Mouse (Mus musculus): ENCODE data around the gene Foxj3.
"Not testable (repeated sequence)": the region's sequence is repeated elsewhere in the genome, so short reads cannot be mapped to it uniquely, and the experiment has no call there.

Gene Foxj3

DNA sequence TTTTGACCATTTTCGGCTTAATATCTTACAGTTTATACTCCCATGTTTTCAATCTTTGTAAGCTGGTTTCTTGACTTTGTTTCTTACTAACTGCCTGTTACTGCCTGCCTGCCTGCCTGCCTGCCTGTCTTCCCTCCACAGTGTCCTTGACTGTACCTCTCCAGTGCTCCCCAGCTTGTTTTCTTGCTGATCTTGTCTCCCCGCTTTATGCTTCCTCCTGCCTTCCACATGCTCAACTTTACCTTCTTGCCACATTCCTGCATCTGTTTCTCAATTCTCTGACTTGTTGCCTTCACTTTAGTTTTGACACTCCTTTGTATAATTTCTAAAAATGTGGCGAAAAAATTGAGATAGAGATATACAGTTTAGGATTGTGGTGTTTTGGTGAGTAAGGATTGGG, 35.9 kb downstream of the Foxj3 start:
- no peak for DNase-seq (ENCODE audit: low spot score in 2 of 2)

DNA sequence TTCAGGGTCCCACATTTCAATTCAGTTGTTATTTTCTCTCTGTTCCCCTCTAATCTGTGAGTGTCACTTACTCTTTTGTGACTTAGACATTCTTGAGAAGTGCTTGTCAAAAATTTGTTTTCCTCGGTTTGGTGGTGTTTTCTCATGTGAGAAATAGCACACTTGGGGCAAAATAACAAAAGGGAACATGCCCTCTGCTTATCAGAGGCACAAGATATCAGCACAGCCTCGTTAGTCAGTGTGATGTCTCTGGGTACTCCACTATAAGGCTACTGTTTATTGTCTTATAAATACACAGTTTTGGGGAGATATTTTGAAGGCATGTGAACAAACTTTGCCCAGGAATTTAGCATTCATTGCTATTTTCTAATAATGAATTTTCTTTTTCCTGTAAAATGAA, 37.7 kb downstream of the Foxj3 start:
- no peak for DNase-seq (ENCODE audit: low spot score in 2 of 2)

DNA sequence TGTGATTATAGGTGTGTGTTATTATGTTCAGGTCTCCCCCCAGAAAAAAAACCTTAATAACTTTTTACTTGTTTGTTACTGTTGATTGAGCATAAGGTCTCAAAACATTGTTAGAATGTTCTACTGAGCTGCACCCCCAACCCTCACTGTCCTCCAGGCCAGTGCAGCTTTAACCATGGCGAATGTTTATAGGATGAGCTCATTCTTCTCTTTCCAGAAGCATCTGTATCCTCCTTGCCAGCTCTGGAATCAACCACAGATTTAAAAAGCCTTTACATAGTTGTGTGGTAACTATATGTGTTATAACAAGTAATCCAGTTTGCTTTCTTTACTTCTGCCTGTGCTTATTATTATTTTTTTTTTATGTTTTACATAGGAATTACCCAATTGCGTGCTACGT, 38.7 kb downstream of the Foxj3 start:
- no peak for DNase-seq (ENCODE audit: low spot score in 2 of 2)

DNA sequence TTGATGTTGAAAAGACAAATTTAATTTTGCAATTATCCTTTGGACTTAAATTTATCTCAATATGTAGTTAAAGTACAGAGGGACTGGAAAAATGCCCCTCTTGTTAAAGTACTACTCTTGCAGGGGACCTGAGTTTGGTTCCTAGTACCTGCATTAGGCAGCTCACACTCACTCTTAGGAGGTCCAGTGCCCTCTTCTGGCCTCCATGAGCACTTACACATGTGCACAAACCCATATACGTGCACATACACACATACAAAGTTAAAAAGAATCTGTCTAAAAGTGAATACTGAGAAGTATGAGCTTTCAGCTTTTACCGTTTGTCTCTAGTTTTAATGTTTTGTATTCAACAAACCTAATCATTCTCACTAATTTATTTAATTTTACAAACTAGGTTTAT, 51.2 kb downstream of the Foxj3 start:
- no peak for DNase-seq (ENCODE audit: low spot score in 2 of 2)

DNA sequence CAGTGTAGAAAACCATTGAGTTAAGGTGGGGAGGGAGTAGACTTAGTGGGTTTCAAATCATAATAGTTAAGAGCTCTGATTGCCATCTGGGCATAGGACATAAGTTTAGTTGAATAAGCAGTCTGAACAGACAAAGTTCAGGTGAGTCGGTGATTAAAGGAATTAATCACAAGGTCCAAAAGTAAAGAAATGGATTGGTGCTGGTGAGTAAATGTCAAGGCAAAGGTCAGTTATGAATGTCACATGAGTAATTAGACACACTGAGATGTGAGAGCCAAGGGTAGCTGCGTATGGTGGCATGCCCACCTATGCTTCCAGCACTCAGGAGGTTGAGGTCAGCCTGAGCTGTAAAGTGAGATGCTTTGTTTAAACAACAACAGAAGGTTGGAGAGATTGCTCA, 52.6 kb downstream of the Foxj3 start:
- no peak for DNase-seq (ENCODE audit: low spot score in 2 of 2)

DNA sequence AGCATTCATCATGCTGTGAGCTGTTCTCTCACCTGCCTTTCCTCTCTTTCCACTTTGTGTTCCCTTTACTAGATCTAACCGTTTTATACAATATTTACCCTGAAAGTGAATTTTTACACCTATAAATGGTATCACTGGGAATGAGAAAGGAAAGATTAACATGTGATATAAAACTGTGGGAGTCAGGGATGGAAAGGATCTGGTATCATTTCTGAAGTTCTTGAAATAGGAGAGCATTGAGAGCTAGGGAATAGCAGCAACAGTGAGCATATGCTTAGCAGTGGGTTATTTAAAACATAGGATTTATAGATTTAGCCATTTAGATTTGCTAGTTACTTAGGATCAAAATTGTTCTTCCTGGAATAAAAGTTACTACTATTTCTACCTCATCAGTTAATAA, 53.2 kb downstream of the Foxj3 start:
- DNase-seq (ENCODE audit: low spot score in 2 of 2) = no peak

DNA sequence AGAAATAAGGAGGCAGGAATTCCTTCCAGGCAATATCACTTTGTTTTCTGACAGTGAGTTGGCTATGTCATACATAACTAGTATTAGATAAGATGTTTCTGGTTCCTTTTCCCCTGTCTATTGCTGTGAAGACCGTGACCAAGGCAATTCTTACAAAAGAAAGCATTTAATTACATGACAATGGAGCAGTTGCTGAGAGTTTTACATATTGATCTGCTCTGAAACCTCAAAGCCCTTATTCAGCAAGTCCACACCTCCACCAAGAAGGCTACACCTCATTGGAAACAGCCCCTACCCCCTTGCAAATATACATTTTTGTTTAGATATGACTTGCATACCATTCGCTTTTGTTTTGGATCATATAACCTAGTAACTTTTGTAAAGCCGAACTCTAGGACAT, 55.7 kb downstream of the Foxj3 start:
- DNase-seq (ENCODE audit: low spot score in 2 of 2) = no peak

DNA sequence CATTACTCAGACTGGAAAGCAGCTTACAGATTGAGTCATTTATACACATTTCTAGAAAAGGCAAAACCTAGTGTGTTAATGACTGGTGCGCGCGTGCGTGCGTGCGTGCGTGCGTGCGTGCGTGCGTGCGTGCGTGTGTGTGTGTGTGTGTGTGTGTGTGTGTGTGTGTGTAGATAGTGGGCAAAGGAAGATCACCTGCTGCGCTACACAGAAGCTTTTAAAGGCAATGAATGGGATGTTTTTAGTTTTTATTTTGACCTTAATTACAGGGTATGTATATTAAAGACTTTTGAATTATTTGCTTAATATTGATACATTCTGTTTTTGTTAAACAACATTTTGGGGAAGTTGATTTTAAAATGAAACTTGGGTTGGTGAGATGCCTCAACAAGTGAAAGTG, 57.5 kb downstream of the Foxj3 start:
- DNase-seq (ENCODE audit: low spot score in 2 of 2) = no peak

DNA sequence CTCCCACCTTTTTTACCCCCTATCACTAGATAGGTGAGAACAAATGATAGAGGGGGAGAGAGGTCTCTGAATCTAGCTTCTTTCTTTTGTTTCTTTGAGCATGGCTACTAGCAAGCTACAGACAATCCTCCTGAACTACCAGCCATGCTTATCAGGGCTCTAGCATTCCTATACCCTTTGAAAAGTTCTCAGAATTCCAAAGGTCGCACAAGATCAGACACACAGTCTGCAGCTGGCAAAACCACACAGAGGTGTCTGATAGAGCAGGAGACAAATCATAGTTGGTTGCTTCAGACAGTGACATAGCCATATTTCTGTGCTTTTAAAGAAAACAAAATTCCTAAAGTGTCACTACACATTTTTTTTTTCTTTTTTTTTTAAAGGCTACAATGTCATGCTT, 62.8 kb downstream of the Foxj3 start:
- DNase-seq (ENCODE audit: low spot score in 2 of 2) = no peak

DNA sequence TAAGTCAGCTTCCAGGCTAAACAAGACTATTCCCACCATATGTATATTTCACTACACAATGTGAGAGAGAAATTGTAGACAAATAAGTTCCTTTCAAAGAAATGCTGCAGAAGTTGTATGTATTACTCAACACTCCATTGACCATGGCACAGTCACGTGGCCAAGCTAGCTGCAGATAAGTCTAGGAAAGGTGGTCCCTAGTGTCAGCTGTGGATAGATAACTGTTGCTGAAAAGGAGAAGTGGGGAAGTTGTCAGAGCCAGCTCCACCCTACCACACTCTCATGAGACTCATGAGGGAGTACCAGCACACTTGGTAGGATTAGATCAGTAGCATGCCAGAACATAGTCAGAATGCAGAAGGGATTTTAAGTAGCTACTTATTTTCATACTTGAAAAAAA, 72.7 kb downstream of the Foxj3 start:
- DNase-seq (ENCODE audit: low spot score in 2 of 2) = no peak

DNA sequence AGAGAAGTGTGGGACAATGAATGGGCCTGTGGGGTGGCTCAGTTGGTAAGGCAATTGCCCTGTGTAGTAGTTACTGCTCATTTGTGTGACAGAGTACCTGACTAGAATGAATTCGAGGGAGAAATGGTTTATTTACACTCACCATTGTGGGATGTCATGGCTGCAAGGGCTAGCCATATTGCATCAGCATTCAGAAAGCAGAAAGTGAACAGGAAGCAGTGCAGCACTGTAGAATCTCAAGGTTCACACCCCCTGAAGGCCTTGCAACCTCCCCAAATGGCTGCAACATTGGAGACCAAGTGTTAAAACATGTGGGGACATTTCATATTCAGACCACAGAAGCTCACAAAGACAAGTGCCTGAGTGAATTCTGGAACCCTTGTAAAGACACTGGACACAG, 77.3 kb downstream of the Foxj3 start:
- DNase-seq (ENCODE audit: low spot score in 2 of 2) = no peak

DNA sequence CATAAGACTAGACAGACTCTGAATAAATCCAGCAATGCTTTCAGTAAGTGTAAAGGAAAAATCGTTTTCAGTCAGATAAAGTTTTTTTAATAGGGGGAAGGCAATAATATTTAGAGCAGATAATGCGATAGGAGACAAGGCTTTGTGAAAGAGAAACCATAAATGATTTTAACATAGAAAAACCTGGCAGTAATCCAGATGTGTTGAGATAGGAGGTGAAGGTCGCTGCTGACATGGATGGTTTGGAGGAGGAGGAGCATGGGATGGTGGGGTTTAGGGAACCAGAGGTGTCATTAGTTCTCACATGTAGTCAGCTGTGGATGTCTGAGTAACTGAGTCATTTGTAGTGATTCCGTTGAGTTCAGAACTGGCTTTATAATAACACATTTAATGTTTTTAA, 77.9 kb downstream of the Foxj3 start:
- no peak for DNase-seq (ENCODE audit: low spot score in 2 of 2)

DNA sequence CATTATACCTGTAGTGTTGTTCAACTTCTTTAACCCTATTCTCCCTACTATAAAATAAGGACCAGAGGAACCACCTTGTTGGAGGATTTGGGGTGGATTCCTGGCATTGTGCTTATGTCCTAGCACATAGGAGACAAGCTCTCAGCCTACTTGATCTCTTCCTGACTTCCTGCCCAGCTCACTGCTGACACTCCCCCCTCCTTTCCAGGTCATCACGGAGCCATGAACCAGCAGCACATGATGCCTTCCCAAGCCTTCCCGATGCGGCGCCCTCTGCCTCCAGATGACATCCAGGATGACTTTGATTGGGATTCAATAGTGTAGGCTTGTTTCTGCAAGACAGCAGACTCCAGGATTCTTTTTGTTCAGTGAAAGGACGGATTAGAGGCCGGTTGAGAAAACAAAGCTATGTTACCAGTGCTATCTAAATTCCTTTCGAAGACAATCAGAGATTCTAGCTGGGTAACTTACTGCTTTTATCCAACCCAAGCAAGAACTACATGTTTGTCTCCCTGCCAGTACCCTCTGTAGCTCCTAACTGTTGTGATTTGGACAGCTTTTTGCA, 89.4 kb downstream of the Foxj3 start:
- DNase-seq (ENCODE audit: low spot score in 2 of 2) = no peak

DNA sequence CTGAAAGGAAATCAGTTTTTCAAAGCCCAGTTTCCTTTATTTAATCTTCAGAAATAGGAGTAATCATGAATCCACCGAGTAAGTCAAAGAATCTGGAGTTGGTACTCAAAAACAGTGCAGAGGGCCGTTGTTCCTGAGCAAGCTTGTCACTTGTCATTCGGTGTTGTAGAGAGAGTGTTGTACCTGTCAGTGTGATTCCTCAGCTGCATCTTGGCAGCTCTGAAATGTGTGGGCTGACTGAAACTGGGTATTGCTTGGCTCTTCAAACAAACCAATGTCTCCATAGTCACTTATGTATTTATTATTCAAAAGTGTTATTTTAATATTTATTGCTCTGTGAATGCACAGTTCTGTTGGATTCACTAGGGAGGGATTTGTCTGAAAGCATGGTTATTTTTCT, 90.1 kb downstream of the Foxj3 start:
- no peak for DNase-seq (ENCODE audit: low spot score in 2 of 2)

DNA sequence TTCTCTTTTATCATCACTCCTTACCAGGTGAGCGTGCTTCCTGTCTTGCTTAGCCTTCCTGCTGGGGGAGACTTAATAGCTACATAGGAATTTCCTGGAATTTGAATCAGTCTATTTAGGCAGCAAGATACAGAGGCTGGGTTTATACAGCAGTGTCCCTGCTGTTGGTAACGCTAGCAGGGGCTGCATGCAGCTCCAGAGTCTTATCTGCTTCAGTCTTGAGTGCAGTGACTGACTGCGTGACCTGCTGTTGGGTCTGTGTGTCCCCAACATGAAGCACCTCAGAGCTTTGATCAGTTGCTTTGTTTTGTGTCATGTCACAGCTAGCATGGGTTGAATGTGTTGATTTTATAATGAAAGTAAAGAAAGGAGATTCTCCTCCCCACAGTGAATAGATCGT, 90.5 kb downstream of the Foxj3 start:
- DNase-seq (ENCODE audit: low spot score in 2 of 2) = no peak

DNA sequence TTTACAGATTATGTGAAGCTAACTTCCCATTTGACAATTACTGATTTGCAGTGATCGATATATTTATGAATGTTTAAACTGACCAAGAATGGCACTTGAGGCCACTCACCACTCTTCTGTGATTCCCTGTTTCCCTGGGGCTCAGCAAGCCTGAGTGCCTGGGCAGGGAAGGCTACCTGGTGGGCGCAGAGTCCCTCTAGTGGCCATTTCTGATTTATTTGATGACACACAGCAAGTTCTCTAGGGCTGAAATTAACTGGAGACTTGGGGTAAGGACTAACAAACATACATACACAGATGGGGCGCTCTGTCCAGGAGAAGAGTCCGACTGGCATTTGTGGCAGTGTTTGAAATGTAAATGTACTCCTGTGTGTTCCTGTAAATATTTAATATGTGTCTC, 91.6 kb downstream of the Foxj3 start:
- DNase-seq (ENCODE audit: low spot score in 2 of 2) = not testable (repeated sequence)

DNA sequence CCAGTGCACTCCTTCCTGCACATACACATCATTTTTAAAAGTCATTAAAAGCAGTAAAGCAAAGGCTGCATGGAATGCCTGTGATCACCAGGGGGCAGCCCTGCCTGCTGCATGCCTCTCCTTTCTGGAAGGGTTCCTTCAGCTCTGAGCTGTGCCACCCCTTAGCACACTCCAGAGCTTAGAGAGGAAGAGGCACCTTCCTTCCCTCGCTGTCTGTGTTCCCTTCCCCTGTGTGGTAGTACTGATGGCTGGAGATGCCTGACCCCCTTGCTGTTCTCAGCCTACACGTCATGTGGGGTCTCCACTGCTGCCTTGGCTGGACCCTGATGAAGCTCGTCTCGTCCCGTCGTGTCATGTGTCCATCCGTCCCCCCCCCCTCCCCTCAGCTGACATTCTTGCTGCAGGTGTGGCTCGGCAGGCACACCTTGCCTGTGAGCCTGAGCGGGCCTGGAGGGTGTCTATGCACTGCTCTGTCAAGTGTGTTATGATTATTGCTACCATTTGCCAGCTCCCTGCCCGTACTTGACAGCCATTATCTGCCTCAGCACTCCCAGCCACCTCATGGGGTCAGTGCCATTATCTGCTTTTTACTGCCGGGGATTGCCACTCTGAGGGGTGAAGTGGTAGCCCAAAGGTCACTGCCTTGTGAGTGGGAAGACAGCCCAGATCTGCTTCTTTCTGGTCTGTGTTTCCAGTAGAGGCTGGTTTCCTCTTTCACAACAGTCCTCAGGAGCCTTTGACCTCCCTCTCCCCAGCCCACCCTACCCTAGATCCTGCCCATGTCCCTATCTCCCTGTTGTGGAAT, 94.5 kb downstream of the Foxj3 start:
- DNase-seq (ENCODE audit: low spot score in 2 of 2) = no peak

DNA sequence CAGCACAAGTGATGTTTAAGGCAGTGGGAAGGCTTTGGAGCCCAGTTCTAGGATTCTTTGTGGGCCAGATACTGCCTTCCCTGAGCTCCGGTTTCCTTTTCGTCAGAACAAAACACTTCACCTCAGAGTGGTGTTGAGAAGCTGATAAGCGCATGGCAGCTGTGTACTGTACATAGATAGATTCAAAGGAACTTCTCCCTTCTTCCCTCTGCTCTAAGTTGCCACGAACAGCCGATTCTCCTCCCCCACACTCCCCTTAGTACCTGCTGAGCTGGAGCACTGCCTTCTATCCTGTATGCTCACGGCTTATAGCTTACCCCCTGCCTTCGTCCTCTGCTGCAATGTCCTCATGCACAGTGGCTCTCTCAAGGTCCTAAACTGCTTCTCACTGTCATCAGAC, 95.9 kb downstream of the Foxj3 start:
- no peak for DNase-seq (ENCODE audit: low spot score in 2 of 2)

DNA sequence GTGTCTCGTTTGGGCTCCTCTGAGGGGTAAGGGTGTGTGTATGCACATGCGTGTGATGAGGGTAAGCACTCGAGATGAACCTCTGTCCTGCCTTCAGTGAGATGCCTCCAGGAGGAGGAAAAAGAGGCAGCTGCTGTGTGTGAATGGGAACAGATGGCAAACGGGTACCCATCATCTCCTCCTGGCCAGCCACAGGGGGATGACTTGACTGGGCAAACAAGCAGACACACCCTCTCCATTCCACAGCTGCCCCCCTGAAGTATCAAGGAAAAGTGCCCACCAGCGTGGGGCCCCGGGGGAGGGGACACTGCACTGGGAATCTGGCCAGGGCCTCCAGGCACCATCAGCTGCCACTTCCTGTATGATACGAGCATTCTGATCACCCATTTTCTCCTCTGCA, 96.5 kb downstream of the Foxj3 start:
- no peak for DNase-seq (ENCODE audit: low spot score in 2 of 2)

DNA sequence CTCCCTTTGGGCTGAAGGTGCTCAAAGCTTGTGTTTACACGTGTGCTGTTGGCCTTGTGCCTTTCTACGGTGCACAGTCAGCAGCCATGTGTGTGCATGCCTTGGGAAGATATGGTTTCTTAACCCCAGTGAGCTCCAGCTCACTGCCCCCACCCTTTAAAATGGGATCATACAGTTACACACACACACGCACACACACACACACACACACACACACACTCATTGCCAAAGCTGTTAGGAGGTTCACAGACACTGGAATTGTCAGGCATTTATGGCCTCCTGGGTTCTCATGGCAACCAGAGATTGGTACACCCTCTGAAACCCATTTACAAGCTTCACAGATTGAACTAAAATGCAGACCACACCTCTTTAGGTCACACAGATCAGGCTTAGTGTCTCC, 97.1 kb downstream of the Foxj3 start:
- no peak for DNase-seq (ENCODE audit: low spot score in 2 of 2)

DNA sequence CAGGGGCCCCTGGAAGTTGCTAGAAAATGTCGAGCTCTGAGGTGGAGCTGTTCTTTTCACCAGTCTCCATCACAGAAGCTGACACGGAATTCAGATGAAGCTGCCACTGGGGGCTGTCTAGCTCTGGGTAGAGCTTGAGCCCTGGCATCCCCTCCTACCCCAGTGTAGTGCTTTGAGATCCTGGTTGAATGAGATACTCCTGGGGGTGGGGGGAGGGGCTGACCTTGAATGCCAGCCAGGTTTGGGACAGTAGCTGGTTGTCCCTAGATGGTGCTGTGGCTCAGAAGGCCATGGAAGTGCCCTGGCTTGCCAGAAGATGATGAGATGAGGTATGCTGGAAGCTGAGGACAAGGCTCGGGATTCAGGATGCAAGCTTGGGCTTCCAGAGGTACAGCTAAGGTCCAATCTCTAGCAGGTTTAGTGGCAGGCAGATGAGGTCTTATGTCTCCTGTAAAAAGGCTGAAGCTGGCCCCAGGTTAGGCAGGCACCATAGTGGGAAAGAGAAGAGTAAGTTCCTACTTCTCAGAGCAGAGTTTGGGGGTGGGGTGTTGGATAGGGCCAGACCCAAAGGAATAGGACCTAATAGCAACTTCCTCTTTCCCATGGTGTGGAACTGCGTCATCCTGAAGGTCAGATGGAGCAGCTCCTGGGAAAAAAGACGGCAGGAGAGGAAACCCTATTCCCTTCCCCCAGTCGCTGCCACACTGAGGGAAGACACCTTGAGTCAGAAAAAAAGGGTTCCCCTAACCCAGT, 98.3 kb downstream of the Foxj3 start:
- DNase-seq (ENCODE audit: low spot score in 2 of 2) = peak in 1 of 2 experiments; percentile 21

DNA sequence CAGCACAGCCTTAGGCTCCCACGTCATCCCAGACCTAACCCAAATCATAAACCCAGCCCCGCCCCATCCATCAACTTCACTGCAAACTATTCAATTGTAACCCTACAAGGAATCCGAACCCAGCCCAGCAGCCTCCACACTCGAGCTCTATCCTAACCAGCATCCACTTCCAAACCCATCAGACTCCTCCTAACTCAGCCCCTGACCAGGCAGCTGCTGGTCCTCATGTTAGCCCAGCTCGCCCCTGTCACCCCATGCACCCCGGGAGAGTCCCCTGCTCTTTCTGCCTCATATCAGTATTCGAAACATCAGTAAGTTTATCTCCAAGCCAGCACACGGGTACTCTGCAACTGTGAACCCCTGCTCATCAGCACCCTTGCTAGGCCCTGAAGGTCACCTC, 98.9 kb downstream of the Foxj3 start:
- DNase-seq (ENCODE audit: low spot score in 2 of 2) = no peak

DNA sequence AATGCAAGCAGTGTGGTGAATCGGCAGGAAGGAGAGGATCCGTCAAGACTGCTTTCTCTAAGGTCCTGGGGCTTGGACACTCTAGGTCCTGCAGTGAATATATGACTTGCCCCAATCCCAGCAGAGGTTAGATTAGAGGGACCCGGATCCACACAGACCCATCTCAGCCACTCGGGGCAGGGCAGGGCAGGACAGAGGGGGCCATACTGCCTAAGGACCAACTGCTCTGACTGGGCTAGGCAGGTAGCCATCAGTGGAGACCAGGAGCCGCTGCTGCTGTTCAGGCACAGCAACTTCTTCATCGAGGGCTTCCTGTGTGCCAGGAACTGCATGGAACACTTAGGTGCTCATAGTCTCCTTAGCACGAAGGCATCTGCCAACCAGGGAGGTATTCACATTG, 99.9 kb downstream of the Foxj3 start:
- no peak for DNase-seq (ENCODE audit: low spot score in 2 of 2)

All from heart, adult 9 months (tissue).